ENCODE assay signal across 14 mouse cellular contexts in genomic region chr11:87758161-87758911, GRCm38 (mm10). TPM values are rescaled to one million over a fixed set of nuclear protein-coding genes. Genes with fewer than 3 reads are reported as not detected.
DNase-seq lines count a peak whose midpoint lies in the region; ATAC-seq and TF ChIP-seq lines count a peak whose summit lies in the region.
"Had no signal": no experiment of that assay in that cellular context is flagged by ENCODE, and none has a peak within 500 bp of the region (broad histone marks: within the 10 kb centered on the region; RNA-seq: fewer than 3 reads in every experiment).

No protein-coding gene starts in this region.

- peaks cover 15% of the 10 kb centered on the region for H3K79me3 ChIP-seq in C2C12 (ENCODE audit: low read depth)

- H3K9ac ChIP-seq in MEL (ENCODE audit: control insufficient read depth, low read depth, low read length, poor library complexity, severe bottlenecking) = peak overlapping the region; percentile 95
- H3K9ac ChIP-seq in liver, embryonic 14.5 days (replicated peaks) = peak overlapping the region; percentile 98
- no peak overlapping the region for H3K9ac ChIP-seq in kidney, embryonic 16.5 days (replicated peaks; ENCODE audit: low read length)

- H3K27ac ChIP-seq in MEL (ENCODE audit: control insufficient read depth, low read depth, low read length) = peak overlapping the region; percentile 86
- peak overlapping the region; percentile 100 for H3K27ac ChIP-seq in liver, embryonic 14.5 days
- peak overlapping the region; percentile 76 for H3K27ac ChIP-seq in thymus, adult 2 months (ENCODE audit: control insufficient read depth, insufficient read depth, low read length)
- no peak overlapping the region for H3K27ac ChIP-seq in kidney, embryonic 16.5 days (ENCODE audit: low read length)

- WGBS in liver, embryonic 14.5 days (ENCODE audit: insufficient replicate concordance) = 23% methylated on average over 7 of the region's 7 CpGs
- WGBS in thymus, adult 2 months = 29% methylated on average over 7 of the region's 7 CpGs
- 80% methylated on average over 7 of the region's 7 CpGs for WGBS in kidney, embryonic 16.5 days

- H3K36me3 ChIP-seq in C2C12 (ENCODE audit: control insufficient read depth, insufficient read depth) = peaks cover 9% of the 10 kb centered on the region
- H3K36me3 ChIP-seq in MEL (ENCODE audit: control insufficient read depth in 1 of 2, insufficient read depth in 2 of 2, low read length in 2 of 2) = peaks cover 2 to 7% of the 10 kb centered on the region in 2 experiments; a peak in 3 of 4 replicates
- peaks cover 22% of the 10 kb centered on the region for H3K36me3 ChIP-seq in liver, embryonic 14.5 days (replicated peaks; ENCODE audit: control insufficient read depth, insufficient read depth, low read depth)
- peaks cover 26% of the 10 kb centered on the region for H3K36me3 ChIP-seq in thymus, adult 2 months (ENCODE audit: control insufficient read depth, insufficient read depth, low read length)
- no peaks in the 10 kb centered on the region for H3K36me3 ChIP-seq in kidney, embryonic 16.5 days (ENCODE audit: insufficient read depth, low read length)

- intact Hi-C loops in gastrocnemius, postnatal 14 days (cut with DNase I; ENCODE audit: low total_unique reads) = no loop called here

- peaks cover 0 to 13% of the 10 kb centered on the region in 2 experiments; a peak in 2 of 4 replicates for H3K4me1 ChIP-seq in MEL (ENCODE audit: control insufficient read depth in 1 of 2, insufficient read depth in 2 of 2, low read length in 2 of 2)
- peaks cover 18 to 21% of the 10 kb centered on the region in 2 experiments for H3K4me1 ChIP-seq in liver, embryonic 14.5 days (replicated peaks; ENCODE audit: control insufficient read depth in 2 of 2, insufficient read depth in 2 of 2, low read length in 1 of 2)
- H3K4me1 ChIP-seq in thymus, adult 2 months (replicated peaks; ENCODE audit: control insufficient read depth, insufficient read depth, low read length) = peaks cover 36% of the 10 kb centered on the region
- H3K4me1 ChIP-seq in kidney, embryonic 16.5 days (ENCODE audit: insufficient read depth, low read length) = peaks cover 2% of the 10 kb centered on the region; the same call in 1 of the 2 replicates

- H3K9me3 ChIP-seq in MEL (replicated peaks; ENCODE audit: insufficient read depth, low read length) = no peaks in the 10 kb centered on the region
- no peaks in the 10 kb centered on the region for H3K9me3 ChIP-seq in liver, embryonic 14.5 days (ENCODE audit: control insufficient read depth, low read length)
- H3K9me3 ChIP-seq in kidney, embryonic 16.5 days (ENCODE audit: low read length) = no peaks in the 10 kb centered on the region

- no peak for TF ChIP-seq RAD21 in MEL (IDR thresholded peaks at IDR 0.05; ENCODE audit: low read depth, low read length)

- H3K4me2 ChIP-seq in liver, embryonic 14.5 days (ENCODE audit: low read depth) = peak overlapping the region; percentile 93
- H3K4me2 ChIP-seq in kidney, embryonic 16.5 days (replicated peaks; ENCODE audit: low read depth, low read length) = no peak overlapping the region

- TF ChIP-seq EP300 in MEL (IDR thresholded peaks at IDR 0.05; ENCODE audit: low read depth in 1 of 2, low read length in 2 of 2) = no peak
- peak; percentile 34; the same call in 1 of the 2 replicates for TF ChIP-seq EP300 in liver, embryonic 14.5 days (IDR thresholded peaks at IDR 0.05; ENCODE audit: low read depth)

- peak; percentile 95 for DNase-seq in MEL (ENCODE audit: low read depth, low spot score)
- DNase-seq in liver, embryonic 14.5 days (ENCODE audit: low read depth in 3 of 3, low spot score in 3 of 3) = no peak
- DNase-seq in thymus, adult 2 months = peak; percentile 43
- DNase-seq in adrenal gland, adult 8-10 months = no peak
- no peak for DNase-seq in gastrocnemius, postnatal 14 days
- DNase-seq: adrenal gland, postnatal 10 days; cerebellum, adult 18-20 months; heart, postnatal 36 days; kidney, adult 11 months had no signal

- H3K4me3 ChIP-seq in C2C12 (ENCODE audit: insufficient read depth, poor library complexity, severe bottlenecking) (no peak overlapping the region), MEL (ENCODE audit: control insufficient read depth in 1 of 2, insufficient read depth in 1 of 2, low read depth in 2 of 2, low read length in 2 of 2) (peak overlapping the region in 1 of 2 experiments; percentile 94; a peak in 2 of 4 replicates)
- peak overlapping the region; percentile 35 to 96; a peak in 3 of 4 replicates for H3K4me3 ChIP-seq in liver, embryonic 14.5 days (ENCODE audit: insufficient read depth in 1 of 2, low read depth in 2 of 2, low read length in 2 of 2)
- H3K4me3 ChIP-seq in thymus, adult 2 months (ENCODE audit: control insufficient read depth, insufficient read depth, low read length) = peak overlapping the region; percentile 49
- no peak overlapping the region for H3K4me3 ChIP-seq in kidney, embryonic 16.5 days (ENCODE audit: low read length)

- peaks cover 21% of the 10 kb centered on the region for H3K79me2 ChIP-seq in C2C12 (ENCODE audit: control insufficient read depth, insufficient read depth)
- peaks cover 40% of the 10 kb centered on the region for H3K79me2 ChIP-seq in MEL (ENCODE audit: control insufficient read depth, insufficient read depth, low read length, poor library complexity)

- peak; percentile 96 to 99 for TF ChIP-seq POLR2A in MEL (IDR thresholded peaks at IDR 0.05; ENCODE audit: control insufficient read depth in 1 of 2, insufficient read depth in 1 of 2, low read depth in 1 of 2, low read length in 2 of 2, poor library complexity in 1 of 2)
- no peak for TF ChIP-seq POLR2A in thymus, adult 2 months (IDR thresholded peaks at IDR 0.05; ENCODE audit: control insufficient read depth, extremely low read depth, insufficient read depth, low read length, poor library complexity)

- H3ac ChIP-seq in C2C12 (ENCODE audit: control insufficient read depth, insufficient read length, low read depth) = no peak overlapping the region

- peak; percentile 31 for ATAC-seq in liver, embryonic 14.5 days (ENCODE audit: insufficient read depth)
- no peak for ATAC-seq in kidney, embryonic 16.5 days (ENCODE audit: low FRiP score, low TSS enrichment)
- ATAC-seq: Patski had no signal

- TF ChIP-seq CTCF in C2C12 (IDR thresholded peaks at IDR 0.05; ENCODE audit: control insufficient read depth, insufficient read depth, insufficient read length) = no peak
- no peak for TF ChIP-seq CTCF in MEL (IDR thresholded peaks at IDR 0.05 in 2 of 3, conservative IDR thresholded peaks at IDR 0.05 in 1 of 3; ENCODE audit: control insufficient read depth in 1 of 3, insufficient read depth in 1 of 3, low read depth in 2 of 3, low read length in 3 of 3, poor library complexity in 1 of 3, severe bottlenecking in 1 of 3)
- TF ChIP-seq CTCF in liver, embryonic 14.5 days (IDR thresholded peaks at IDR 0.05; ENCODE audit: low read depth) = no peak
- TF ChIP-seq CTCF in thymus, adult 2 months (IDR thresholded peaks at IDR 0.05; ENCODE audit: borderline replicate concordance, control insufficient read depth, extremely low read depth, insufficient read depth, low read length, poor library complexity) = no peak

- peaks cover 33% of the 10 kb centered on the region for H3K27me3 ChIP-seq in C2C12 (ENCODE audit: control insufficient read depth, insufficient read depth, insufficient read length)
- H3K27me3 ChIP-seq in MEL (ENCODE audit: control insufficient read depth in 1 of 2, insufficient read depth in 2 of 2, low read length in 2 of 2) = no peaks in the 10 kb centered on the region
- peaks cover 19% of the 10 kb centered on the region for H3K27me3 ChIP-seq in liver, embryonic 14.5 days (ENCODE audit: control insufficient read depth, insufficient read depth, low read length)
- H3K27me3 ChIP-seq in thymus, adult 2 months (ENCODE audit: control insufficient read depth, insufficient read depth, low read length) = peaks cover 1% of the 10 kb centered on the region
- peaks cover 40% of the 10 kb centered on the region for H3K27me3 ChIP-seq in kidney, embryonic 16.5 days (ENCODE audit: insufficient read depth, low read length)

TF ChIP-seq in MEL, 35 proteins besides CTCF, POLR2A, EP300 and RAD21 (continues in another document):
- no peak for TF ChIP-seq MYB (IDR thresholded peaks at IDR 0.05; ENCODE audit: low read depth, low read length)

RNA-seq across cellular contexts. Expression of gene Tspoap1, which starts 2.0 kb away (rescaled TPM):
- not detected for polyA plus RNA-seq in C2C12 (2012; fragmentation: generic; extraction: Trizol)
- total RNA-seq in MEL (2012; rRNA removed) = 3.7 and 5.2 TPM in 2 replicates
- polyA plus RNA-seq in MEL (2012; ENCODE audit: insufficient read depth in 1 of 2, insufficient read length in 2 of 2, low read depth in 1 of 2, low replicate concordance in 2 of 2, missing spikeins in 1 of 2) = 1 to 10 TPM in 1 of 2 experiments, not detected in 1; 8.6 TPM
- 5.4 and 5.5 TPM in 2 replicates for polyA plus RNA-seq in liver, embryonic 14.5 days (2012; rRNA removed)
- polyA plus RNA-seq in liver, embryonic 14.5 days (2014; fragmentation: Nextera tagmentation; extraction: Ambion mirVana) = 1.1 and 2.4 TPM in 2 replicates
- polyA plus RNA-seq in thymus, adult 2 months (2012; rRNA removed) = 25.3 and 27.9 TPM in 2 replicates
- 4.7 and 5.6 TPM in 2 replicates for polyA plus RNA-seq in kidney, embryonic 16.5 days (2015; fragmentation: Nextera tagmentation; extraction: Ambion mirVana)
- 10 to 100 TPM in 2 of 4 experiments, 1 to 10 TPM in 2; 5.9 to 32.3 (median 18.0) TPM for total RNA-seq in adrenal gland, adult 8-10 months (2022)
- total RNA-seq in gastrocnemius, postnatal 14 days (2021) = under 1 TPM; 0.04 TPM

RNA-seq across cellular contexts. Expression of gene Supt4a, which starts 21.0 kb away (rescaled TPM):
- polyA plus RNA-seq in C2C12 (2012; fragmentation: generic; extraction: Trizol) = 214 TPM
- 301 and 332 TPM in 2 replicates for total RNA-seq in MEL (2012; rRNA removed)
- polyA plus RNA-seq in MEL (2012; ENCODE audit: insufficient read depth in 1 of 2, insufficient read length in 2 of 2, low read depth in 1 of 2, low replicate concordance in 2 of 2, missing spikeins in 1 of 2) = 100 to 1,000 TPM in 1 of 2 experiments, not detected in 1; 223 TPM
- polyA plus RNA-seq in liver, embryonic 14.5 days (2012; rRNA removed) = 111 TPM in 2 replicates
- 211 and 214 TPM in 2 replicates for polyA plus RNA-seq in liver, embryonic 14.5 days (2014; fragmentation: Nextera tagmentation; extraction: Ambion mirVana)
- polyA plus RNA-seq in thymus, adult 2 months (2012; rRNA removed) = 172 and 215 TPM in 2 replicates
- polyA plus RNA-seq in kidney, embryonic 16.5 days (2015; fragmentation: Nextera tagmentation; extraction: Ambion mirVana) = 156 and 161 TPM in 2 replicates
- total RNA-seq in adrenal gland, adult 8-10 months (2022) = 10 to 100 TPM; 73.7 to 85.1 (median 84.2) TPM
- 10 to 100 TPM; 30.8 to 36.4 TPM for total RNA-seq in gastrocnemius, postnatal 14 days (2021)

RNA-seq across cellular contexts. Expression of gene Mpo, which starts 35.0 kb away (rescaled TPM):
- polyA plus RNA-seq in C2C12 (2012; fragmentation: generic; extraction: Trizol) (not detected), MEL (2012; ENCODE audit: insufficient read depth in 1 of 2, insufficient read length in 2 of 2, low read depth in 1 of 2, low replicate concordance in 2 of 2, missing spikeins in 1 of 2) (under 1 TPM in 1 of 2 experiments, not detected in 1; 0.13 TPM)
- not detected in 2 replicates for total RNA-seq in MEL (2012; rRNA removed)
- polyA plus RNA-seq in liver, embryonic 14.5 days (2012; rRNA removed) = 142 and 163 TPM in 2 replicates
- polyA plus RNA-seq in liver, embryonic 14.5 days (2014; fragmentation: Nextera tagmentation; extraction: Ambion mirVana) = 301 and 360 TPM in 2 replicates
- polyA plus RNA-seq in thymus, adult 2 months (2012; rRNA removed) = 4.6 and 8.5 TPM in 2 replicates
- polyA plus RNA-seq in kidney, embryonic 16.5 days (2015; fragmentation: Nextera tagmentation; extraction: Ambion mirVana) = 1.1 and 1.3 TPM in 2 replicates
- total RNA-seq in adrenal gland, adult 8-10 months (2022) = not detected
- total RNA-seq in gastrocnemius, postnatal 14 days (2021) = not detected
- total RNA-seq: heart, postnatal 36 days; left cerebral cortex, postnatal 36 days; midbrain, postnatal 0 days had no signal
- polyA plus RNA-seq: midbrain, postnatal 0 days; Patski had no signal

Comparison
In these comparisons a context has a peak if more than half of its experiments do, and no peak if none do; other contexts are left out.
1. H3K4me3 ChIP-seq: peak in liver, embryonic 14.5 days (2 of 2) and thymus, adult 2 months (single experiment); none in C2C12 (single experiment) and kidney, embryonic 16.5 days (single experiment).
2. DNase-seq: peak in MEL (single experiment) and thymus, adult 2 months (single experiment); none in liver, embryonic 14.5 days (0 of 3), adrenal gland, adult 8-10 months (single experiment) and gastrocnemius, postnatal 14 days (single experiment).
3. RNA of gene Mpo, which starts 35.0 kb away (polyA plus RNA-seq): 142 to 360 TPM in liver, embryonic 14.5 days; 4.6 to 8.5 TPM in thymus, adult 2 months, 1.1 to 1.3 TPM in kidney, embryonic 16.5 days, 0.13 TPM in MEL and not detected in C2C12 (single experiment); every median in the first group is over 10 times any median in the second.